13 mouse cellular contexts compared by ENCODE assay signal in the genomic region with DNA sequence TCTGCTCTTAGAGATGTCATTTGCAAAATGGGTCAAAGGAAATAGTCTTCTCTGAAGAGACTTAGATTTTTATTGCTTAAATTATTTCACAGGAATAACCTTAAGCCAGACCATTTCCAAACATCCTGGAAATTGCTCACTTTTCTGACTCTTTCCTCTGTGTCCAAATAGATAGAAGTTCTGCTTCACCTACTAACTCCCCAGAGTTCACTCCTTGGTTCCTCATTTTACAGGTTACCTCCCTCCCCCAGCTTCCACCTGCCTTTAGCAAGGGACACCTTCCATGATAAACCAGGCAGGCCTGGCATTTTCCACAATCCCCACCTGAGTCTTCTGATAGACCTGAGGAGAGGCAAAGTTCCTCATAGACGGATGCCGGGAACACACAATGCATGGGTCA. TPM values are rescaled to one million over a fixed set of nuclear protein-coding genes. Genes with fewer than 3 reads are reported as not detected.
"Had no signal": no experiment of that assay in that cellular context is flagged by ENCODE, and none has a peak within 500 bp of the region (broad histone marks: within the 10 kb centered on the region; RNA-seq: fewer than 3 reads in every experiment).

No protein-coding gene starts in this region.

- DNase-seq: retina, postnatal 1 day; right cerebral cortex, adult 18-20 months; right cerebral cortex, postnatal 14 days; right cerebral cortex, postnatal 25 days; right cerebral cortex, postnatal 4 days; spleen, adult 18-20 months; thymus, adult 18-20 months; thymus, adult 2 months; thymus, postnatal 14 days; thymus, postnatal 25 days; thymus, postnatal 36 days; thymus, postnatal 4 days had no signal

RNA-seq across cellular contexts. Expression of a gene that starts 16.2 kb away (rescaled TPM):
- total RNA-seq: neutrophil, adult 5-6 weeks had no signal

RNA-seq across cellular contexts. Expression of a gene that starts 55.2 kb away (rescaled TPM):
- total RNA-seq: neutrophil, adult 5-6 weeks had no signal
